Mouse (Mus musculus) activated CD4-positive, CD25-positive, alpha-beta regulatory T cell, adult 9 weeks (primary cell): Measurements from ENCODE around the gene Rgsl1. TPM values are rescaled to one million over a fixed set of nuclear protein-coding genes. Genes with fewer than 3 reads are reported as not detected.

Experiments used
- polyA plus RNA-seq: library from polyadenylated mRNA; unstranded; fragments of 100-300 nt; shearing (Covaris generic); gene quantifications from one replicate; pipeline ENCODE4 v1.2.1, GENCODE M21; 2017

Rgsl1 gene
- 0.13 TPM for polyA plus RNA-seq

GRCm38 (mm10) chr1:153844042-153844441 lies at the start of gene Rgsl1:
Rgsl1 (minus strand) TSS chr1:153844142.

GRCm38 (mm10) chr1:153891442-153891841 lies 47.5 kb upstream of the Rgsl1 start, which contains the start of gene Teddm1a:
Teddm1a (plus strand) TSS chr1:153891742.

DNA sequence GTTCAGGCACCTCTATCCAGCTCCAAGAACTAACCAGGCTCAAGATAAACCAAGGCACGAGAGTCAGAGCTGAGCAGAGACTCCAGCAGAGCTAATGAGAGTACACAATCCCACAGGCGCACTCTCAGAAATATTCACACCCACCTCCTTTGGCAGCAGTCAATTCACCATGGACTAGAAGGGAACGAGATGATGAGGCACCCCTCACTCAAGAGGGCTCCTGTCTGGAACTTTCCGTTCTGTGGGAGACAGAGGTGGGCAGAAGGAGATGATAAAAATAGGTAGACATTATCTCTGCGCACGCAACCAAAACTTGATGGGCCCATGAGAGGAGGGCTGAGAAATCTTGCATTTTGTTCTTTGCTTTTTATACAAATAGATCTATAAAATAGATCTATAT lies 30.1 kb upstream of the Rgsl1 start, which contains the start of gene Teddm1b:
Teddm1b (plus strand) TSS at position 301 of the 400 bp plus-strand sequence.

GRCm38 (mm10) chr1:153749211-153749801 lies 94.6 kb downstream of the Rgsl1 start, which contains the start of gene Rnasel:
Rnasel (plus strand) TSS chr1:153749426.

GRCm38 (mm10) chr1:153740145-153740544 lies 103.8 kb downstream of the Rgsl1 start, which contains the start of gene Rgs16:
Rgs16 (plus strand) TSS chr1:153740349.

Other genes with a start within 250 kb of the Rgsl1 start
- 0.22 TPM for gene Rgs8, start 191.1 kb downstream of the Rgsl1 start, polyA plus RNA-seq
- 55.7 TPM for gene Rgs16, start 103.8 kb downstream of the Rgsl1 start, polyA plus RNA-seq
- gene Rnasel, start 94.7 kb downstream of the Rgsl1 start, polyA plus RNA-seq, result 36.7 TPM
- gene Teddm1b, start 30.2 kb upstream of the Rgsl1 start, polyA plus RNA-seq, result 0.15 TPM
- gene Teddm1a, start 47.6 kb upstream of the Rgsl1 start, polyA plus RNA-seq, result not detected
- 38.1 TPM for gene Glul, start 55.8 kb upstream of the Rgsl1 start, polyA plus RNA-seq
- gene Teddm2, start 56.1 kb upstream of the Rgsl1 start, polyA plus RNA-seq, result 0.38 TPM